Mouse (Mus musculus) liver, adult (tissue): ENCODE data around the gene Tjp3.

Experiments
- GATA4 ChIP-seq: IDR thresholded peaks from 2 replicates; pipeline ENCODE4 v1.6.1; 2014; ENCODE audit warnings: mild to moderate bottlenecking, low read length; ENCODE audit not compliant: insufficient replicate concordance

The Tjp3 gene

DNA sequence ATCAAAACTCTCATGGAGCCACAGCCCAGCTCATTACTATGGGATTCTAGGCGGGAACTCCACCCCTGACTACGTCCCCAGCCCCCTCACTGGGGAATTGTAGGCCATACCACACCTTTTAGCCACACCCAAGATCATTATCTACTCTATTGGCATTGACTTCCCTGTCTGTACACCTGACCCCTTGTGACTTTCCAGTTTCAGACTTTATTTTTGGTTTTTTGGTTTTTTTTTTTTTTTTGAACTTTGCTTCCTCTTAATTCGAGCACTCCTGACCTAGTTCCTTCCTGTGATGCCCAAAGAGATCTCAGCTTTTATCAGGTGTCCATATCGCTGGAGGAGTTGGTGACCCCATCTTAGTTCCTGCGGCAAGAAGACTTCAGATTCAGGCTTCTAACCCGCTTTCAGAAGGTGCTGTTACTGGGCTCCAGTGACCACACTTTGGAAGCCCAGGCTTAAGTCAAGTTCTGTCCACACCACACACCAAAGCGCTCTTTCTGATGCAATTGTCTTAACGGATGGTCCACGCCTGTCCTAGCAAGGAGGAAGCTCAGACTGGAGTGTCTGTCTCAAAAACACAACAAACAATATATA lies at the start of gene Tjp3:
Gene Tjp3 (minus strand): TSS at position 71 of the 594 bp plus-strand sequence.
- no peak for TF ChIP-seq GATA4

DNA sequence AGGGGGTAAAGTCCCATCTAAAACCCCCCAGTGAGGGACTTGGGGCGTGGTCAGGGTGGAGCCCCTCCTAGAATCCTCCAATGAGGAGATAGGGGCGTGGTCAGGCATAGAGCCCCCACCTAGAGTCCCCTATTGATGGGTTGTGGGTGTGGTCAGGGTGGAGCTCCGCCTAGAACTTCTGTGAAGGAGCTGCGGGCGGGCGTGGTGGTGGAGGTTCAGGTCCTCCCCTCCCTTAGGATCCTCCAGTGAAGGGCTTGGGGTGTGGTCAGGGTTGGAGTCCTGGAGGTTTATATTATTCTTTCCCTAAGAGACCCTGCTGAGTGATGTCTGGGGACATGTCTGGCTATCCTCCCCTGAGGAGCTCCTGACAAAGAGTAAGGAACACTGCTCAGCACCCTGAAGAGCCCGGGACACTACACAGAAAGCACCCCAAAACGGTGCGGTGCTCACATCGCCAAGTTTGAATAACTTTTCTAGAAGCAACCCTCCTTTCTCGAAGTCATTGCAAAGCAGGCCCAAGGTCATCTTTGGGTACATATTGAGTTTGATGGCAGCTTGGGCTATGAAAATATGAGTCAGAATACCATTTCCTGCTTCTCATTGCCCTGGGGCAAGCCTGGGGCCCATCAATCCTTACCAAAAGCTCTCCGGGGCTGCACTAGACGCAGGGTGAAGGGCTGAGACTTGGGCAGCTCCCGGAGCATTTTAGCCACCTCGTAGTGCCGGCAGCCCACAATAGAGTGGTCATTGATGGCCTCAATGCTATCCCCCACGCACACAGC lies 49.4 kb upstream of the Tjp3 start:
- no peak for TF ChIP-seq GATA4

DNA sequence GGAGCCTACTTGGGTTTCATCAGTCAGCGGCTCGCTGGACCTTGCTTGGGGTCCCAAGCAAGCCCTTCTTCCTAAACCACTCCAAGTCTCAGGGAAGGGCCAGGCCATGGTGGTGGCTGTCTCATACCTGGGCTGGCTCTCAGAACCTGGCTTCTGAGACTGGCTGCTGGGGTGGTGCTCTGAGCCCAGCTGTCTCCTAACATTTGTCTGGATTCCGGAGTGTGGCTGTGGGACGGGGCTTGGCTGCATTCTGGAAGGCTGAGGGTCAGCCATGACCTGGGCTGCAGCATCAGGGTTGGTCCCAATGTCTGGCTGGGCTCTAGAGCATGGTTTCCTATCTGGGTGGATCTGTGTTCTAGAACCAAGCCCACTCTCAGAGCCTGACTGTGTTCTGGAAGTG lies 45.2 kb upstream of the Tjp3 start:
- no peak for TF ChIP-seq GATA4

DNA sequence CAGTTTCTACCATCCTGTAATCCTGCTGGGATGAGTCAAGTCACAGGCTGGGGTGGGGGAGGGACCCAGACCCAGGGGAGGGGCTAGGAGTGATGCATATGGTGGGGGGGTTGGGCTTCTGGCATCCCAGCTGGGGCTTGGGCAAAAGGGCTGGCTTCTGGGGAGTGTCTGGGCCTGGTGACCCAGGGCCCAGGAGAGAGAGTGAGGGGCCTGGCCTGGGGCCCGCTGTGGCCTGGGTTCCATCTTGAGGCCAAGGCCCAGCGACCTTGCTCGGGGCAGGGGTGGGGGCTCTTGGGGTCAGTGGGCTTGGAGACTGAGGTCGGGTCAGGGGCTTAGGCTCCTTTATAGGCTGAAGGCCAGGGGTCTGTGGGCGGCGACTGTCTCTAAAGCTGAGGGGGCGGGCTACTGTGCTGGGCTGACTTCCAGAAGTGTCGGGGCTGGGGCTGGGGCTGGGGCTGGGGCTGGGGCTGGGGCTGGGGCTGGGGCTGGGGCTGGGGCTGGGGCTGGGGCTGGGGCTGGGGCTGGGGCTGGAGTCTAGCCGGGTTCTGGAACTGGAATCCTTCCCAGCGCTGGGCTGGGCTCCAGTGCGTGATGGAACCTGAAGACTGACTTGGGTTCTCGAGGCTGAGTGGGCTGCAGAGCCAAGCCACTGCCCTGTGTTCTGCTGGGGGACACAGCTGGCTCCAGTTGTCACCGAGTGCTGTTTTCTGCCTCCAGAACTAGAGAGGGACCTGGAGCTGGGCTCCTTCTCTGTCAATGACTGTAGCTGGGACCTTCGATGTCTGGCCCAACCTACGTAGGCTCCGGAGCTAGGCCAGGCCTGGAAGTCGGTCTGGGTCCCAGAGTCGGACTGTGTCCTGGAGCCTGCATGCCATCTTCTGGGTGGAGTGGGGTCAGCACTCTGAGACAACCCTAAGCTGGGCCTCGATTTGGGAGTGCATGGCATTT lies 44.3 kb upstream of the Tjp3 start:
- TF ChIP-seq GATA4, result no peak

DNA sequence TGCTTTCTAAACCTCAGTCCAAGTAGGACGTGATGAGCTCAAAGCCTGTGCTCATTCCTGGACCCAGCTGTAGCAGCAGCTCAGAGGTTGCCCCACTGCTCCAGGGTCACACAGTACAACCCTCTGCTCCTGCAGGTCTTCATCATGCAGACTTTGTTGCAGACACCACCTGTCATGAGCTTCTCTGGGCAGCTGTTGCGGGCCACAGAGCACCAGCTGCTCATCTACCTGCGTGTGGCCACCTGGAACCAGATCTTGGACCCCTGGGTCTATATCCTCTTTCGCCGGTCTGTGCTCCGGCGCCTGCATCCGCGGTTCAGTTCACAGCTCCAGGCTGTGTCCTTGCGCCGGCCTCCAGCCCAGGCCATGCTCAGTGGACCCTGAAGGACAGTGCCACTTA lies 42.9 kb upstream of the Tjp3 start:
- TF ChIP-seq GATA4, result no peak

DNA sequence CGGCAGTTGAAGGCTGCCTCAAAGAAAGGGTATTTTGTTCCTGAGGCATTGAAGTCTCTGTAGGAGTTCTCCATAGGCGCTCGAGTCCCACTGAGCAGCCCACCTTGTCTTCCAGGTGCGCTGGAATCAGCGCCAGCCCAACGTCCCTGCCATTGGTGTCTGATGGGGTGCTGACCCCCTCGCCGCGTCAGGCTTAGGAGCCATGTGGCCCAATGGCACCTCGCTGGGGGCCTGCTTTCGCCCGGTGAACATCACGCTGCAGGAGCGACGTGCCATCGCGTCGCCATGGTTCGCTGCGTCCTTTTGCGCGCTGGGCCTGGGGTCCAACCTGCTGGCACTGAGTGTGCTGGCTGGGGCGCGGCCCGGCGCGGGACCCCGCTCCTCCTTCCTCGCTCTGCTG lies 40.9 kb upstream of the Tjp3 start:
- TF ChIP-seq GATA4, result no peak

DNA sequence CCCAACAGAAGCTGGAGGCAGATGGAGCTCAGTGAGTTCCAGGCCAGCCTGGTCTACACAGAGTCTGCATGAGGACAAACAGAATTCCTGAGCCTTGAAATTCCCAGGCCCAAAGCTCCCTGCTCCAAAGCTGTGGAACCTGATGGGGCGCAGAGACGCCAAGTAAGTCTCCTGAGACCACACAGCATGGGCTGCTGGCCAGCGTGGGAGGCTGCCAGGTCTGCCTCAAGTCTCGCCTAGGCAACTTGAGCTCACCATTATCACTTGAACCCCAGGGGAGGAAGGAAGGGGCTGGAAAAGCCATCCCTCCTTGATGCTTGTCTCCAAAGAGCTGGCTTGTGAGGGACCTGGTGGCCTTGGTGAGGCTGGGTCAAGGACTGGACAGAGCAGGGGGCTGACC lies 38.6 kb upstream of the Tjp3 start:
- TF ChIP-seq GATA4, result no peak

DNA sequence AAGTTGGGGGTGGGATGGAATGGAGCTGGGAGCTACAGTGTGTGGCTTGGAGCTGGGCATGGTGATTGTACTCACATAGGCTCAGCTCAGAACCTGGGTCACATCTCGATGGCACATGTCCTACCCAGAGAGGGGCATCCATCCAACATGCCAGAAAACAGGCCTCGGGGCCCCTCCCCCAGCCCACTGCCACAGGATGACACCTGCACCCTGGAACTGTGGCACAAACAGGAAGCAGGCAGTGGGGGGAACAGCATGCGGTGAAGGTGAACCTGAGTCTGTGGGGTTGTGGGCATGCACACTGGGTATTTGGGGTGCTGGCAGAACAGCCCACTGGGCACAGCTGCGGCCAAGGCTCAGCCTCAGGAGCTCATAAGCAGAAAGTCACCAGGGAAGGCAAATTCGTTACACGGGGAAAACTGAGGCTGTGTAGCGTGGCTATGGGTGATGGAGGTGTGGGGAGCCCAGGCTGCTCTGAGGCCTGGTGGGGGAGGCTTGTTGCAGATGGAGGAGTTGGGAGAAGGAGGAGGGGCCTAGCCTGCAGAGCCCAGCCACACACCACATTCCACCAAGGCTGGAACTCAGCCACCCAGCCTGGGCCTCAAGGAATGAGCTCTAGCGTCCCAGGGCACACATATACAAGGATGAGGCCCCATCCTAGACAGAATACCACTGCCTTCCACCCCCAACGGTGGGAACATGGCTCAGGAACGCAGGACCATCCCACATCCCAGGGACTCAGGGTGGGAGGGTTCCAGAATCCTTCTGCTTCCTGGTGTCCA lies 38.0 kb upstream of the Tjp3 start:
- TF ChIP-seq GATA4, result no peak

DNA sequence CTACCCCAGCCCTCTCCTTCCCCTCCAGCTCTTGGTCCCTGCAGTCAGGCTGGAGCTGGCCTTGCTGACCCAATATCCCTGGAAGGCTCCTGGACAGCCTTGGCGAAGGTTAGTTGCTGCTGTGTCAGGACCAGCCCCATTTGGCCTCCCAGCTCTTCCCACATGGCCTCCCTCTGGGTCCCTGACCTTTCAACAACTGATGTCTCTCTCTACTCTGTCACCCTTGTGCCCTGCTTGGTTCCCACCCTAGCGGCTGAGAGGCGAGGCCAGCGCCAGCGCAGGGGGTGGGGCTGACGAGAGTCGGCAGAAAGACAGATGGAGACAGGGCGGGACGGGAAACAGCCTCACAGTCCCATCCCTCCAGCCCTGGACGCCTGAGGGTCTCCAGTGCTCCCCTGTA lies 37.0 kb upstream of the Tjp3 start, which contains the start of gene Tbxa2r:
Gene Tbxa2r (plus strand): TSS at position 346 of the 400 bp plus-strand sequence.
- TF ChIP-seq GATA4, result no peak

DNA sequence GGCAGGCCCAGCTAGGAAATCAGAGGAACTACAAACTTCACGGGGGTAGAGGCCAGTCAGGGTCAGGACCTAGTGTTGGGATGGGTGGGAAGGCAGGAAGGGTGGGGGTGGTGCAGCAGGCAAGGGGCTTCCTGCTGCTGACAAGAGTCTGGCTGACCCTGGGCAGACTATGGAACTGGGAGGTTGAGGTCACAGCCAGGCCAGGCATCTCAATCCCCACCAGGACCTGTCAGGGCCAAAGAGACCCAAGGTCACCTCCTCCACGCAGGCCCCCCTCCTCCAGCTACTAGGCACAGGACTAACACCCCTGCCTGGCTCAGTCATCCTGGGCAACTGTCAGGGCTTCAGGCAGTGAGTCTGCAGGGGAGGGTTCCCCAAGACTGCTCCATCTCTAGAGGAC lies 36.6 kb upstream of the Tjp3 start:
- peak; percentile 72; the same call in 1 of the 2 replicates for TF ChIP-seq GATA4

DNA sequence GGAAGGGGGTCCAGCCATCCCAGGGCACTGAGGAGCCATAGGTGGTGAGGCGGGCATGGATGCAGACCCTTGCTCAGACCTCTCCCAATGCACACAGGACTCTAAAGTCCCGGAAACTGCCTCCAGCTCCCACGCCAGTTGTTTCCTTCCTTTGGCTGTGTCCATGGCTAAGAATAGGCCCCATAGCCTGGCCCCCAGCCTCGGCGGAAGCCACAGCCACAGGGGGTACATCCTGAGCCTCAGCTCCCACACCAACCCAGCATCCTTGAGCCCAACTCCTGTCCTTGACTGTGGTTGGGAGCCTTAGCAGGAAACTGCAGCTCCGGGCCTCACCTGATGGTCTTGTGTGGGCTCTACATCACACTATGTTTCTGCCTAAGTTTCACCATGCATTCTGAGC lies 35.5 kb upstream of the Tjp3 start:
- peak; percentile 41; the same call in 1 of the 2 replicates for TF ChIP-seq GATA4

DNA sequence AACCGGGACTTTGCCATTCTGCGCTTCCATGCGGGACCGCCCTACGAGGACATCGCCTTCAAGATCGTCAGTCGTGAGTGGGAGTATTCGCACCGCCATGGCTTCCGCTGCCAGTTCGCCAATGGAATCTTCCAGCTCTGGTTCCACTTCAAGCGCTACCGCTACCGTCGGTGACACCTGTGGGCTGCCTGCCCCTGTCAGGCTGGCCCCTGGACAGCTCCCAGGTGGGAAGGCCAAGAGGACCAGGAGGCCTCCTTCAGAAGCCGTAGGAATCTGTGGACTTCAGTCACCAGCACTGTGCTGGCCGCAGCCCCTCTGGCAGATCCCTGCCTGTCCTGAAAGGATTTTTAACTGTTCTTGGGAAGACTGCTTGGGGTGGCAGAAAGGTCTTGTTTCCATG lies 34.4 kb upstream of the Tjp3 start:
- no peak for TF ChIP-seq GATA4

DNA sequence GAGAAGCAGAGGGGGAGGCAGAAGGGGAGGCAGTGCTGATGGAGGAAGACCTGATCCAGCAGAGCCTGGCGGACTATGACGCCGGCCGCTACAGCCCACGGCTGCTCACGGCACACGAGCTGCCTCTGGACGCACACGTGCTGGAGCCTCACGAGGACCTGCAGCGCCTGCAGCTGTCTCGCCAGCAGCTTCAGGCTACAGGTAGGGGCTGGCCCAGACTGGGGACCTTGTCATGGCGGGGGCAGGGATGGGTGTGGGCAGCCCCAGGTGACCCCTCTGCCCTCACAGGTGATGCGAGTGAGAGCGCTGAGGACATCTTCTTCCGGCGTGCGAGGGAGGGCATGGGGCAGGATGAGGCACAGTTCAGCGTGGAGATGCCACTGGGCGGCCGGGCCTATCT lies 33.8 kb upstream of the Tjp3 start:
- no peak for TF ChIP-seq GATA4

DNA sequence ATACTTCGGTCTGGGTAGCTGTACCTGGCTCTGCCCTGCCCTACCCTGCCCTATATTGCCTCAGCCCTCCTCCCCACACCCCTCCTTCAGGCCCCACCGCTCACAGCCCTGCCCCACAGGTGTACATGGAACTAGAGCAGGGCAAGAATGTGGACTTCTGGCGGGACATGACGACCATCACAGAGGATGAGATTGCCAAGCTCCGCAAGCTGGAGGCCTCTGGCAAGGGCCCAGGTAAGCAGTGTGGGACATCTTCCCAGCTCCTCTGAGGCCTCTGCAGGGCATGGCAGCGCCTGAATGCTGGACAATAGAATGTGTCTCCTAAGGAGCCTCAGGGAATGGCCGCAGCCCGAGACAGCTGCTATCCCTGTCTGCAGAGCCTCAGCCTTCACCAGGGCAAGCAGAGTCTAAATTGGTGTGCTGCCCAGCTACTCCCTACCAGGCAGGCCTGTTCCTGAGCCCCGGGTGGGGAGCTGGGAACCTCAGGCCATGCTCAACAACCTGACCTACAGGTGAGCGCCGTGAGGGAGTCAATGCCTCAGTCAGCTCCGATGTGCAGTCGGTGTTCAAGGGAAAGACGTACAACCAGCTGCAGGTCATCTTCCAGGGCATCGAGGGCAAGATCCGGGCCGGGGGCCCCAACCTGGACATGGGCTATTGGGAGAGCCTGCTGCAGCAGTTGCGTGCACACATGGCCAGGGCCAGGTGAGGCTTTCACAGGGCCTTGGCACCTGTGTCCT lies 32.6 kb upstream of the Tjp3 start:
- TF ChIP-seq GATA4, result no peak
